Mouse (Mus musculus): Measurements from ENCODE around the gene Slc37a1. TPM values are rescaled to one million over a fixed set of nuclear protein-coding genes. Genes with fewer than 3 reads are reported as not detected.
"Not testable (repeated sequence)": the region's sequence is repeated elsewhere in the genome, so short reads cannot be mapped to it uniquely, and the experiment has no call there.

The Slc37a1 gene
- polyA plus RNA-seq, 1 experiment from 2014 or later: 13.4 TPM

DNA sequence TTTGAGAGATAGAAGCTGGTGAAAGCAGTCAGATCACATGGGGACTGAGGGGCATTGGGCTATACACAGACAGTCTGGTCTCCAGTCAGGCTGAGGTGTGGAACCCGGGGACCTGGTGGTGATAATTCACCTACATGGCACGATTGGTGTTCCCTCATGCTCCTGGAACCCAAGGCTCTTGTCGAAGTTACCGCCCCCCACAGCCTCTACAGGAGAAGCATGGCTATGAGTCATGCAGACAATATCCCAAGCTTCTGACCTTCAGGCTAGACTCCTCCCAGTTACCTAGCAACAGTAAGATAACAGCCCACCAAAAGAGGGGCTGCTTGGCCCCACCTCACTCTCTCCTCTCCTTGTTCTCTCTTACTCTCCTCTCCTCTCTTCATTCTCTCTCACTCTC, 16.3 kb upstream of the Slc37a1 start:
- H3K4me1 ChIP-seq (replicated peaks): no peaks in the 10 kb centered on the region
- WGBS: 91% methylated on average over 4 of the region's 4 CpGs
- H3K4me2 ChIP-seq: no peak overlapping the region
- no peak overlapping the region for H3K27ac ChIP-seq (replicated peaks)
- H3K9ac ChIP-seq: no peak overlapping the region
- no peaks in the 10 kb centered on the region for H3K9me3 ChIP-seq
- no peak for ATAC-seq (ENCODE audit: low FRiP score, low read depth)
- 0 out of 2 replicates have a peak, but pooled peaks cover 2% of the 10 kb centered on the region for H3K27me3 ChIP-seq
- H3K4me3 ChIP-seq: no peak overlapping the region
- H3K36me3 ChIP-seq: no peaks in the 10 kb centered on the region

DNA sequence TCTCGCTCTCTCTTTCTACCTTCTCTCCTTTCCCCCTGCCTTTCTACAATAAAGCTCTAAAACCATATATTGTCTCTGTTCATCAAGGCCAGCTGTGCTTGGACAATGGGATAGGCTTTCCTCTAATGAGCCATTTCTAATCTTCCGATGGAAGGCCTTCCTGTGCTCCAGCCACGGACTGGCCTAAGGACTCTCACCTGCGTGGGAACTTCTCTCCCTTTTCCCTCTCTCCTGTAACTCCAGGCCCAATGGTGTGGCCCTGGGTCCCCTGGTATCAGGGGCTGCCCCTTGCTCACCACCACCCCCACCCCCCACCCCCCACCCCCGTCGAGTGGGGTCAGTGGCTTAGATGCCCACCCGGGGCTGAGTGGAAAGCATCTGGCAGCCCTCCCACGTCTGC, 15.9 kb upstream of the Slc37a1 start:
- not testable (repeated sequence) for H3K9me3 ChIP-seq; H3K36me3 ChIP-seq; H3K4me1 ChIP-seq (replicated peaks); H3K27me3 ChIP-seq; H3K4me2 ChIP-seq; H3K9ac ChIP-seq; H3K27ac ChIP-seq (replicated peaks); ATAC-seq (ENCODE audit: low FRiP score, low read depth); H3K4me3 ChIP-seq
- WGBS: 86% methylated on average over 8 of the region's 8 CpGs

DNA sequence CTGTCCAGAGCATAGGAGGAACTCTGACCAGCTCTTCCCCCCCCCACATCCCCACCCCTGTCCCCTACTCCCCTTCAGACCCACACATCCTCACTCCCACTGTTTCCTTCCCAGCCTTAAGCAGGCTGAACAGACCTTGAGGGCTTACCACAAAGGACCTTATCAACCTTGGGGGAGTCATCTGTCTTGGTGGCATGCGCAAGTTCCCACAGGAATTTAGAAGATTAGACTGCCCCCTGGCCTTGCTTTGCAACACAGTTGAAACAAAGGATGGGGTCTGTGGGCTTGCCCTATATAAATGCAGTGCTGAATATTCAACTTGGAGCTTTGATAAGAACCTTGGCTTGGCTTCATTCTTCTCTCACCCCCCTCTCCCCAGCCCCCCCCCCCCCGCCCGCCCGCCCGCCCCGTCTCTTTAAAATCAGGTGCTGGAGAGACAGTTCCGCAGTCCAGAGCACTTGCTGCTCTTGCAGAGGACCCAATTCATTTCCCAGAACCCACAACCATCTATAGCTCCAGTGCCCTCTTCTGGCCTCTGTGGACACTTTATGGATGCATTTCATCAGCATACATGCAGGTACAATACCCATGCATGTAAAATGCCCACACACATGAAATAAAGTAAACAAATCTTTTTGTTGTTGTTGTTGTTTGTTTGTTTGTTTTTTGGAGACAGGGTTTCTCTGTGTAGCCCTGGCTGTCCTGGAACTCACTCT, 15.3 kb upstream of the Slc37a1 start:
- H3K4me2 ChIP-seq: no peak overlapping the region
- WGBS: 62% methylated on average over 6 of the region's 7 CpGs

DNA sequence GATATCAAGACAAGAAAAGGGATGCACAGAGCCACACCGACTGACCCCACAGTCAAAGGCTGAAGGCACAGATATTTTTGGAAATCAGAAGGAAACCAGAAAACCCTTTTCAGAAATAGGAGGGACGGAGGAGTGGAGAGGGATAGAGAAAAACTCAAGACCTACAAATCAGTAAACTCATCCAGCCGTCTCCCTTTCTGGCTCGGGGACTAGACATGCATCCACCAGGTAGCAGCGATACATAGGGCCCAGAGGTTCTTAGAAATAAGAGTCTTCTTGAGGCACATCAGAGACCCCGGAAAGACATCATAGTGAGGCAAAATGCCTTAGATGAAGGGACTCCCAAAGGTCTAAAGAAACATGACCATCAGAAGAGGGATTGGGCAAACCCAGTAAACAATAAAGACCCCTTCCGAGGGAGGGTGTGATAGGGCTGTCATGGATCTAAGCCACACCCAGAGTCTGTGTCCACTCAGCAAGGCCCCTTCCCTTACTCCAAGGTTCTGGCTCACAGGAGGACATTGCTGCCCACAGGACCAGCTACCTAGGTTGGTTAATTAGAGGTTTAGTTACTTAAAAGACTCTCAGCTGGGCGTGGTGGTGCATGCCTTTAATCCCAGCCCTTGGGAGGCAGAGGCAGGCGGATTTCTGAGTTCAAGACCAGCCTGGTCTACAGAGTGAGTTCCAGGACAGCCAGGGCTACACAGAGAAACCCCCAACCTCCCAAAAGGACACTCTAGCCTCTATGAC, 14.0 kb upstream of the Slc37a1 start:
- Histone ChIP-seq H3K4me2 (no peak overlapping the region), H3K9ac (no peak overlapping the region), H3K27ac (replicated peaks) (no peak overlapping the region), H3K4me3 (no peak overlapping the region), H3K4me1 (replicated peaks) (peaks cover 11% of the 10 kb centered on the region), H3K36me3 (no peaks in the 10 kb centered on the region), H3K9me3 (no peaks in the 10 kb centered on the region), H3K27me3 (0 out of 2 replicates have a peak, but pooled peaks cover 2% of the 10 kb centered on the region)
- no peak for ATAC-seq (ENCODE audit: low FRiP score, low read depth)
- WGBS: 94% methylated on average over 9 of the region's 9 CpGs

More for the DNA sequence above, 15.3 kb upstream of the Slc37a1 start:
- no peak overlapping the region for H3K27ac ChIP-seq (replicated peaks)
- ATAC-seq (ENCODE audit: low FRiP score, low read depth): no peak
- H3K9ac ChIP-seq: no peak overlapping the region
- H3K4me1 ChIP-seq (replicated peaks): peaks cover 1% of the 10 kb centered on the region
- H3K36me3 ChIP-seq: no peaks in the 10 kb centered on the region
- H3K9me3 ChIP-seq: no peaks in the 10 kb centered on the region
- H3K4me3 ChIP-seq: no peak overlapping the region
- 0 out of 2 replicates have a peak, but pooled peaks cover 2% of the 10 kb centered on the region for H3K27me3 ChIP-seq

DNA sequence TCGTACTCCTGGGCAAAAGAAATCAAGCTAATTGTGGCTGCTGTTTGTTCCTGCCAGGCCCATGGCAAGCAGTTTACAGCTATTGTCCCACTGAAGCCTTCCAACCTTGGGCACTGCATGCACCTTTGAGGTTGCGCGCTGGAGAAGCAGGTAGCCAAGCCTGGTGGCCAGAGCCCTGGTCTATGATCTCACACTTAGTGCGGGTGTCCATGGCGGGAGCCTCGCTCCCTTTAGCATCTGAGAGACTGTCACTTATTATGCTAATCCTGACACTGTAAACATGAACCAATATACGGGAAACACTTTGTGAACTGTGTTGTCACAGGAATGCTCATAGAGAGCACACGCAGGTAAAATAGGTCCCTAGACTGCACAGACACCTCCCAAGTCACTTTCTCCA, 13.0 kb upstream of the Slc37a1 start:
- Histone ChIP-seq H3K27ac (replicated peaks) (no peak overlapping the region), H3K36me3 (no peaks in the 10 kb centered on the region), H3K4me1 (replicated peaks) (peaks cover 13% of the 10 kb centered on the region), H3K9me3 (no peaks in the 10 kb centered on the region), H3K4me2 (no peak overlapping the region), H3K4me3 (no peak overlapping the region), H3K27me3 (0 out of 2 replicates have a peak, but pooled peaks cover 2% of the 10 kb centered on the region), H3K9ac (no peak overlapping the region)
- ATAC-seq (ENCODE audit: low FRiP score, low read depth): no peak
- WGBS: 90% methylated on average over 8 of the region's 8 CpGs

DNA sequence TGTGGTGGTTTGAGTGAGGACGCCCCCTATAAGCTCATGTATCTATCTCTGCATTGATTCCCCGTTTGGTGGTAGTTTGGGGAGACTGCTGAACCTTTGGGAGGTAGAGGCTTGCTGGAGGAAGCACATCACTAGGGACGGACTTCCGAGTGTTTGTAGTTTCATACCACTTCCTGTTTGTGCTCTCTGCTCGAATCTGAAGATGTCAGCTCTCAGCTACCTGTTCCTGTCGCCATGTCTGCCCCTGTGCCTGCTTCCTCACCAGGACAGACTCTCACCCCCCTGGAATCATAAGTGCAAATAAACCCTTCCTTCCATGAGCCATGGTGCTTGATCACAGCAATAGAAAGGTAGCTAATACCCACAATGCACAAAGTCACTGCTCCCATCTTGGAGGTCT, 11.4 kb upstream of the Slc37a1 start:
- H3K4me1 ChIP-seq (replicated peaks): peaks cover 13% of the 10 kb centered on the region
- H3K4me3 ChIP-seq: no peak overlapping the region
- no peak overlapping the region for H3K4me2 ChIP-seq
- WGBS: 79% methylated on average over 6 of the region's 6 CpGs
- no peak for ATAC-seq (ENCODE audit: low FRiP score, low read depth)
- no peaks in the 10 kb centered on the region for H3K36me3 ChIP-seq
- H3K27ac ChIP-seq (replicated peaks): no peak overlapping the region
- H3K9ac ChIP-seq: no peak overlapping the region
- H3K27me3 ChIP-seq: 0 out of 2 replicates have a peak, but pooled peaks cover 2% of the 10 kb centered on the region
- no peaks in the 10 kb centered on the region for H3K9me3 ChIP-seq

DNA sequence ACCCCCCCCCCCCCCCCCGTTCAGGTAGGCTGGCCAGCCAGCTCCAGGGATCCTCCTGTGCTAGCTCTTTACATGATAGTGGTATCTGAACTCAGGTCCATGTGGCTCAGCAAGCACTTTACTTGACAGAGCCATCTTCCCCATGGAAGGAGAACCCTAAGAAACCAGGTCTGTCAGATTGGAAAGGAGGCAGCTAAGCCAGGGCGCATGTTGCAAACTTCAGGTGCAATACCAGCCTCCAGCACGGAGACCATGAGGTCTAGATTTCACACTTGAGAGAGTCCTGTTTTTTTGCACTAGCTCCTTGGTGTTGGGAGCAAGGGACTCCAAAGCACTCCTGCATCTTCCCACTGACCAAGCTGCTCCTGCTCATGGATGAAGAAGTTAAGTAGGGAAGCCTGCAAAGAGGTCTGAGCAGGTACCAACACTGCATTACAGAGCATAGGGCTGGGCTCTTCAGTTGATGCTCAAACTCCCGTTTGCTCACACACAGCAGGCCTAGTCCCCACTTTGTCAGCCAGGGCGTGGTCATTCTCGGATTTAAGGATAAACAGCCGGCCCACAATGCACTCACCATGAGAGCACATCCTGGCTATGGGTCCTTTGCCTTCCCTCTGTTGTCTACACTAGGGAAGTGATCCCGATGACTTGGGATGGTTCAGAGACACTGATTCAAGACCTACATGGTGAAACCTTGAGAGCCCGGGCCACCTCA, 10.2 kb upstream of the Slc37a1 start:
- peak overlapping the region; percentile 27 for H3K27ac ChIP-seq (replicated peaks)
- H3K27me3 ChIP-seq: 0 out of 2 replicates have a peak, but pooled peaks cover 2% of the 10 kb centered on the region
- H3K9me3 ChIP-seq: no peaks in the 10 kb centered on the region
- peak overlapping the region; percentile 87 for H3K4me2 ChIP-seq
- peaks cover 13% of the 10 kb centered on the region for H3K4me1 ChIP-seq (replicated peaks)
- WGBS: 27% methylated on average over 9 of the region's 9 CpGs
- 0 out of 2 replicates have a peak, but pooled peaks have one; percentile 4 for ATAC-seq (ENCODE audit: low FRiP score, low read depth)
- peak overlapping the region; percentile 47 for H3K4me3 ChIP-seq
- H3K36me3 ChIP-seq: no peaks in the 10 kb centered on the region
- H3K9ac ChIP-seq: peak overlapping the region; percentile 43

DNA sequence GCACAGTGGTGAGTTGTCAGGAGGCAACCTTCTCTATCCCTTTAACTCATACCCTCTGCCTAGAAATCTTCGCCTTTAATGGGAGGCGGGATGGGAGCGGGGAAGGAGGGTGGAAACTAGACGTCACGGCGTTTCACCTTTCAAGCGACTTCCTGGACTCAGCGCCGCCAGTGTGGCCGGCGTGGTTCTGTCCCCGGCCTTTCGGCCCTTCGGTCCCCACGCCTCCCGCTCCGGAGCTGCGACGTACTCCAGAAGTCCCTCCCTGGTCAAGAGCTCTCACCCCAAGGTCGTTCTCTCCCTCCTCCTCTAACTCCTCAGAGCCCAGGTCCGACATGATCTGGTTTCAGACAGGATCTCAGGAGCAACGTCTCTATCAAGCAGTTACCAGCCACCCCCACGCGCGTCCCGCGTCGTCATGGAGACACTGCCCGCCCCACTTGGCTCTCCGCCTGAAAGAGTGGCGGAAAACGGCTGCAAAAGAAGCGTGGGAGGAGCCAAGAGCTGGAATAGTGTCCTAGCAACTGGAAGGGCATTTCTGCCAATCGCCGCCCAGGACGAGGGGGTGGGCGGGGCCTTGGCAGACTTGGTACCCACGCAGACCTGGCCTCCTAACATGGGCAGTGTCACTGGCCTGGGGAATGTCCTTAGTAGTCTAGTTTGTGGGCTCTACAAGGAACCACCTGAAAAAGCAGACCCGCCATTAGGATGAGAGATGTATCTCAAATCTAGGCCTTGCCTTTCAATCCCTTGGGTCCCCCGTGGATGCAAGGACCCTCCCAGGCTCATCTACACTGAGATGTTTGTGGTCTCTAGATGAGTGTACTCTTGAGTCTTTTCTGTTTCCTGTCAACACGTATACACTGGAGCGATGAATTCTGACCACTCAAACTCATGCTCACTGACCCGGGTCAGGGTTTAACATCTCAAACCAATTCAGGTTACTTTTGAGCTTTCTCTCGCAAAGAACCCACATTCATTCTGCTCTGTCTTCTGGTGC, 9.4 kb upstream of the Slc37a1 start, which contains the start of gene Rsph1:
TSS of gene Rsph1 (minus strand) at position 462 of the 997 bp plus-strand sequence.
- H3K27me3 ChIP-seq: 0 out of 2 replicates have a peak, but pooled peaks cover 2% of the 10 kb centered on the region
- peaks cover 13% of the 10 kb centered on the region for H3K4me1 ChIP-seq (replicated peaks)
- no peaks in the 10 kb centered on the region for H3K9me3 ChIP-seq
- WGBS: 10% methylated on average over 44 of the region's 44 CpGs
- H3K4me3 ChIP-seq: peak within 1 kb of the TSS; percentile 47
- H3K4me2 ChIP-seq: peak within 1 kb of the TSS; percentile 87
- no peaks in the 10 kb centered on the region for H3K36me3 ChIP-seq
- ATAC-seq (ENCODE audit: low FRiP score, low read depth): peak; percentile 94
- H3K27ac ChIP-seq (replicated peaks): peak within 1 kb of the TSS; percentile 27
- peak within 1 kb of the TSS; percentile 43 for H3K9ac ChIP-seq

DNA sequence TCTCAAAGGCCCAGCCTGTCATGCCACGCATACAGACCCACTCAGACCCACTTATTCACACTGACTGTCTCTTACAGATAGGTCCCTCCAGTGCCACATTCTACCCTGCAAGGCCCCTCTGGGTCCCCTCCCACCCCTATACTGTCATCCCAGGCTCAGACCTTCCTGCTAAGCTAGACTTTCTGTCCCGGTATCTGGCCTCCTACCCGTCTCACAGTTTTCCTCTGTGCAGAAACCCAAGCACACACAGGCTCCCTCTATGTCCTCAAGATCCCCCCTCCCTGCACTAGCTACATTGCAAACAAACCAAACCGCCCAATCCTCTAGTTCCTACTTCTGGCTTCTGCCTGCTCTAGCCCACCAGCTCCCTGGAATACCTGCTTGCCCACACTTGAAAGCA, 8.7 kb upstream of the Slc37a1 start:
- ATAC-seq (ENCODE audit: low FRiP score, low read depth): peak; percentile 39; the same call in 1 of the 2 replicates
- Histone ChIP-seq H3K9me3 (no peaks in the 10 kb centered on the region), H3K36me3 (no peaks in the 10 kb centered on the region), H3K4me3 (no peak overlapping the region), H3K4me1 (replicated peaks) (peaks cover 19% of the 10 kb centered on the region), H3K27ac (replicated peaks) (no peak overlapping the region), H3K27me3 (no peaks in the 10 kb centered on the region), H3K9ac (no peak overlapping the region), H3K4me2 (no peak overlapping the region)
- 71% methylated on average over 4 of the region's 4 CpGs for WGBS

DNA sequence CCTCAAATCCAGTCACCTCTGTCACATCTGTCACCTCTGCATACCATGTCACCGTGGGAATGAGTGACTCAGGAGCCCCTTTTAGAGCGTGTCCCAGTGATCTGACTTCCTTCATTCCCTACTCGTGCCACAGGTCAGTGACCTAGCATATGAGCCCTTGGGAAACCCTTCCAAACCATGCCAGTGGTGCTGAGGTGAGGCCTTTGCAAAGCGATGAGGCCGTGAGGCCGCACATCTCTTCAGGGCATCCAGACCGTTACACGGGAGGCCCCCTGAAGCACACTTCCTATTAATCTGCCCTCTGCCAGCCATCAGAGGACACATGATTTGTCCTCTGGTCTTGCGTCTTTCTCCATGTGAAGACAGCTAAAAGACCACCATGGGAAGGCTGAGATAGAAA, 7.1 kb upstream of the Slc37a1 start:
- H3K9me3 ChIP-seq: no peaks in the 10 kb centered on the region
- no peaks in the 10 kb centered on the region for H3K27me3 ChIP-seq
- no peak overlapping the region for H3K4me2 ChIP-seq
- no peak overlapping the region for H3K27ac ChIP-seq (replicated peaks)
- H3K4me1 ChIP-seq (replicated peaks): peaks cover 19% of the 10 kb centered on the region
- 80% methylated on average over 9 of the region's 9 CpGs for WGBS
- ATAC-seq (ENCODE audit: low FRiP score, low read depth): no peak
- no peaks in the 10 kb centered on the region for H3K36me3 ChIP-seq
- H3K9ac ChIP-seq: no peak overlapping the region
- no peak overlapping the region for H3K4me3 ChIP-seq

DNA sequence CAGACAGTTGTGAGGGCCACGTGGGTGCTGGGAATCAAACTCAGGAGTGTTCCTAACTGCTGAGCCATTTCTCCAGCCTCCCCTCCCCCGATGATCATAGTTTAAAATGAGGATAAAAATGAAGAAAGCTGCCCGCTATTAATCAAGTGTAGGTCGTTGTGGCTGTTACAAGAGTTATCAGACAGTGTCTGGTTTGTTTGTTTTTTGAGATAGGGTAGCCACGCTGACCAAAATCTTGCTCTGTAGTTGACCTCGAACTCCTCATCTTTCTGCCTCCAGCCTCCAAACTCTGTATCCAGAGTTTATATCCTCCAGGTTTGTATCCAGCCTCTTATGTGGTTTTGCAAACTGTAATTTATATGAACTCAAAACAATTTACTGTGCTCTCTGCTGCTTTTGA, 6.3 kb upstream of the Slc37a1 start:
- Histone ChIP-seq H3K4me1 (replicated peaks) (peaks cover 19% of the 10 kb centered on the region), H3K9ac (no peak overlapping the region), H3K27ac (replicated peaks) (no peak overlapping the region), H3K9me3 (no peaks in the 10 kb centered on the region), H3K36me3 (no peaks in the 10 kb centered on the region), H3K4me2 (no peak overlapping the region), H3K27me3 (no peaks in the 10 kb centered on the region), H3K4me3 (no peak overlapping the region)
- WGBS: 83% methylated on average over 6 of the region's 6 CpGs
- no peak for ATAC-seq (ENCODE audit: low FRiP score, low read depth)

Data from hindbrain, embryonic 15.5 days (tissue).